Mouse (Mus musculus) megakaryocyte, embryonic 14.5 days (primary cell): Measurements from ENCODE around the gene Ptpn13. TPM values are rescaled to one million over a fixed set of nuclear protein-coding genes. Genes with fewer than 3 reads are reported as not detected.

Experiments
- H3K27me3 ChIP-seq: replicated peaks from 2 replicates; pipeline ENCODE3; 2012; ENCODE audit warnings: inconsistent platforms
- H3K36me3 ChIP-seq: replicated peaks from 2 replicates; pipeline ENCODE3; 2012; ENCODE audit warnings: low read length, inconsistent platforms, mixed read lengths
- H3K4me1 ChIP-seq: 2 replicates; pipeline ENCODE4 v1.6.1; 2012; ENCODE audit warnings: inconsistent platforms
- H3K4me3 ChIP-seq: replicated peaks from 2 replicates; pipeline ENCODE3; 2012; ENCODE audit warnings: moderate library complexity, mild to moderate bottlenecking, inconsistent platforms
- H3K9me3 ChIP-seq: 2 replicates; pipeline ENCODE4 v1.6.1; 2012; ENCODE audit warnings: inconsistent platforms
- FLI1 ChIP-seq: IDR thresholded peaks from 2 replicates; pipeline ENCODE4 v1.6.1; 2012; ENCODE audit warnings: low read length, inconsistent platforms, mixed read lengths
- GATA1 ChIP-seq: IDR thresholded peaks from 3 replicates; pipeline ENCODE4 v1.6.1; 2012; ENCODE audit warnings: mixed read lengths, low read length, inconsistent platforms, borderline replicate concordance
- polyA plus RNA-seq: library from polyadenylated mRNA; stranded (reverse); fragments of >175 nt; gene quantifications from 2 replicates; pipeline ENCODE4 v1.2.3, GENCODE M21; 2012; ENCODE audit warnings: low replicate concordance; ENCODE audit not compliant: insufficient read depth

Gene Ptpn13
- polyA plus RNA-seq, 1 experiment: 0.04 TPM

GRCm38 (mm10) chr5:103420568-103420967, 4.4 kb upstream of the Ptpn13 start:
- Histone ChIP-seq H3K9me3 (no peaks in the 10 kb centered on the region), H3K4me1 (peaks cover 17% of the 10 kb centered on the region), H3K4me3 (no peak overlapping the region), H3K27me3 (peaks cover 56% of the 10 kb centered on the region), H3K36me3 (no peaks in the 10 kb centered on the region)
- TF ChIP-seq GATA1 (no peak), FLI1 (no peak)

GRCm38 (mm10) chr5:103422609-103423008, 2.4 kb upstream of the Ptpn13 start:
- Histone ChIP-seq H3K4me3 (no peak overlapping the region), H3K27me3 (peaks cover 73% of the 10 kb centered on the region), H3K4me1 (peaks cover 23% of the 10 kb centered on the region), H3K36me3 (no peaks in the 10 kb centered on the region), H3K9me3 (no peaks in the 10 kb centered on the region)
- TF ChIP-seq GATA1 (no peak), FLI1 (no peak)

DNA sequence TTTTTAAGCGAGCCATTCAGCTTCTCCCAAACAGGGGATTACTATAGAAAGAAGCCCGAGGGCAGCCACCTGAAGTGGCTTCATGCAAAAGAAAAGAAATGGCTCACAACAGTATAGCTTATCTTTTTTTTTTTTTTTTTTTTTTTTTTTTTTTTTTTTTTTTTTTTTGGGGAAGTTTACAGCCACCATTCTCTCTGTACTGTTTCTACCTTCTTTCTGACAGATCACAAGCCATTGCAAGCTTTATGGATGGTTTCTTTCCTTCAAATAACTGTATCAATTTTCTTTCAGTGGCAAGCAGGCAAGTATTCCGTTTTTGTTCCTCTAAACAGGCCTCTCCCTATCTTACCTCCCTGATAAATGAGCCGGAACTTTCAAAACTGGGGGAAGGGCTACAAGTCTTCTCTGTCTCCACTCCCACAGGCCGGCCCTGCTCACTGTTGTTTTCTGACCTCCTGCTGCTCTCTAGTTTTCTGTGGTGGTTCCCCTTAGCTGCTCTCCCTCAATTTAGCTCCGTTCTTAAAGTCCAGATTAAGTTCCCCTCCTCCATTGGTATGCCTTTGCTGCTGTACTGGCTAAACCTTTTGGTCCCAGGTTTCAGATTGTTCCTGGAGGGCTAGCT, 1.6 kb upstream of the Ptpn13 start:
- H3K4me3 ChIP-seq: no peak overlapping the region
- peaks cover 23% of the 10 kb centered on the region for H3K4me1 ChIP-seq
- no peak for TF ChIP-seq FLI1
- no peak for TF ChIP-seq GATA1
- no peaks in the 10 kb centered on the region for H3K9me3 ChIP-seq
- H3K27me3 ChIP-seq: peaks cover 75% of the 10 kb centered on the region
- no peaks in the 10 kb centered on the region for H3K36me3 ChIP-seq

GRCm38 (mm10) chr5:103423927-103424315, 1.1 kb upstream of the Ptpn13 start:
- Histone ChIP-seq H3K27me3 (peaks cover 72% of the 10 kb centered on the region), H3K4me1 (peaks cover 23% of the 10 kb centered on the region), H3K9me3 (no peaks in the 10 kb centered on the region), H3K36me3 (no peaks in the 10 kb centered on the region), H3K4me3 (no peak overlapping the region)
- TF ChIP-seq GATA1: no peak
- TF ChIP-seq FLI1: no peak

DNA sequence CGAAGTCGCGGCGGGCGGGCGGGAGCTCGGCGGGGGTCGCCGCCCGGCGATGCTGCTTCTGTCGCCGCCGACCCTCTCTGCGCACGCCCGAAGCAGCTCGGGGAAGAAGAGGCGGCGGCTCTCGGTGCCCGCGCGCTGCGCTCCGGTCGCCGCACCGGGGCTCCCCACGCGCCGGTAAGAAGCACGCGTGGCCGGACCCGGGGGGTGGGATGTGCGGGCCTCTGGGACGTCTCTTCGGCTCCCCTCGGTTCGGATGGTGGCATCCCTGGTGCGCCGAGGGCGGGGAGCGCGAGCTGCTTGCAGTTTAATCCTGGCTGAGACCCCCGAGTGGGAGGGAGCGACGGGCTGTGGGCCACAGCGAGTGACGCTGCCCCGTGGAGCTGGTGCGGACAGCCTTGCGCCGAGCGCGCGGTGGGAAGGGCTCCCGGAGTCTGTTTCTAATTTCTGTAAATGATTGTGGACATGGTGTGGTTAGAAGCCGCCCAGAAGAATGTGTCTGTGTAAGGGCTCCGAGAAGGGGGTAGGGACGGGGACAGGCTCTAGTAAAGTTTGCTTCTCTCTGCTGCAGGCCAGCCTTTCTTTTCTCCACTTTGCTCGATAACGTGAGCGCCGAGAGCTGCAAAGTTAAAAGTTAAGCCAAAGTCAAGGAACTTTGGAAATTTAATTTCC, 505 bp downstream of the Ptpn13 start:
- peak overlapping the region; percentile 92 for H3K4me3 ChIP-seq
- peaks cover 23% of the 10 kb centered on the region for H3K4me1 ChIP-seq
- no peaks in the 10 kb centered on the region for H3K36me3 ChIP-seq
- H3K27me3 ChIP-seq: peaks cover 70% of the 10 kb centered on the region
- TF ChIP-seq GATA1 (no peak), FLI1 (no peak)
- no peaks in the 10 kb centered on the region for H3K9me3 ChIP-seq

DNA sequence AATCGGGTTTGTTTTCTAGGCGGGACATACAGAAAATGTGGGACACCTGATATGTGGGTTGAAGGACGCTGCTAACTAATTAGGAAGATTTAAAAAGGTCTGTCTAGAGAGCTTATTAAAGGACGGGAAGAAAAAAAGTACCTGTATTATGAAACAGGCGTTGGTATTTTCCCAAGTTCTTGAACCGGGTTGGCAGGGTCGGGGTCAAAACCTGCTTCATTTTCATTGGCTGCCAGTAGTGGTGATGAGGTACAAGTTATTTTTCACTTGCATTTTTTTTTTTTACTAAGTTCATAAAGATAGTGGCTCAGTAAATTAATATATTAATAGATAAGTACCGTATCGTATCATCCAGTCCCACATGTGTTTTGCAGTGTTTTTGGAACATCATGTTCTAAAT, 1.3 kb downstream of the Ptpn13 start:
- Histone ChIP-seq H3K36me3 (no peaks in the 10 kb centered on the region), H3K27me3 (peaks cover 67% of the 10 kb centered on the region), H3K4me3 (peak overlapping the region; percentile 92), H3K4me1 (peaks cover 23% of the 10 kb centered on the region), H3K9me3 (no peaks in the 10 kb centered on the region)
- TF ChIP-seq FLI1 (no peak), GATA1 (no peak)

DNA sequence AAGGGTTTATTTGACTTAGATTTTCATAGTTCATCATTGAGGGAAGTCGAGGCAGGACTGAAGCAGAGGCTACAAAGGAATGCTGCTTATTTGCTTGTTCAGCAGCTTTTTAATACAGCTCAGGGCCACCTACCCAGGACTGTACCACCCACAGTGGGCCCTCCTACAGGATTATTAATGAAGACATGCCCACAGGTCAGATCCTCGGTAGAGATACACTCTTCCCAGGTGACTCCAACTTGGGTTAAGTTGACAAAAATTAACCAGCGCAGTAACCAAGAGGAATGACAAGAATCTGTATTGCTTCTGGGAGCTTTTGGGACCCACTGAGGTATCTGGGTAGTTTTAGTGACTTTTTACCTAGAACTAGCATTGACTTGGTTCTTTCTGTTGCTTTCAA, 6.0 kb downstream of the Ptpn13 start:
- Histone ChIP-seq H3K4me3 (no peak overlapping the region), H3K9me3 (no peaks in the 10 kb centered on the region), H3K4me1 (peaks cover 2% of the 10 kb centered on the region), H3K36me3 (no peaks in the 10 kb centered on the region), H3K27me3 (peaks cover 34% of the 10 kb centered on the region)
- TF ChIP-seq FLI1 (no peak), GATA1 (no peak)

- Histone ChIP-seq H3K9me3 (no peaks in the 10 kb centered on the region), H3K4me1 (no peaks in the 10 kb centered on the region; the same call in 1 of the 2 replicates), H3K36me3 (no peaks in the 10 kb centered on the region), H3K27me3 (peaks cover 29% of the 10 kb centered on the region), H3K4me3 (no peak overlapping the region)
- TF ChIP-seq FLI1 (no peak), GATA1 (no peak)
These were observed 6.5 kb downstream of the Ptpn13 start for GRCm38 (mm10) chr5:103431479-103431878.

DNA sequence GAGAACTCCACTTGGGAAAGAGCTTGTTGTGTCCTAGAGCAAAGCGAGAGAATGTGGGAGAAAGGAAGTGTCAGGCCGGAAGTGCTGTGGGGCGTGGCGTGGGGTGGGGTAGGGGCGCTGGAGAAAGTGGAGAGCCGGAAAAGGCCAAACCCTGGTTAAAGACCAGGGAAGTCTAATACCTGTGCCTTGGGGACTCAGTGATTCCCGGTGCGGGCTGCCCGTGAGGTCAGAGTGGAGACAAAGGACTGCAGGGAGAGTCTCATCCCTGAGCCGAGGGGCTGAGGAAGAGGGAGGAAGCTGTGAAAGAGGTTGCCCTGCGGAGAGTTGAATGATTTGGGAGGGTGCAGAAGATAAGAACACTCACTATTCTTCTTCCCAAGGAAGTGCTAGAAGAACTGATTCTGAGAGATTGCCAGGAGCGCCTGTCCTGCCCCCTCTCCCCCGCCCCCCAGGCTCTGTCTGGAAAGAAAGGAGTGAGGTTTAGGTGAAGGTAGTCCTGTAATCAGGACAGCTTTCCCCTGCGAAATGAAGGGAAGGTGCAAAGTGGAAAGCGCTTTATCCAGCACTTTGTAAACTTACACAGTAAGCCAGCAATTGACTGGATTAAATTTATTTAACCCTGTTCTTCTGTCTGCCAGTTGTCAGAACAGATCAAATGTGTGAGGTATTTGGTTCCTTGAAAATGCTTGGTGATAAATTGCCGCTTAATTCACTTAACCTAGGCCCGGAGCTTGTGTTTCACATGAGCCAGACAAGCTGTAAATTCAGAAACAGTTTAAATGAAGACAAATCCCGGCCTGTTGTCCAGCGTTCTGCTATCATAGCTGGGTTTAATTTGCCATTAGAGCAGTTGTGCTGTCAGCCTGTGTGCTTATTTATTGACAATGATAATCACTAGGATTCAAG, 11.3 kb downstream of the Ptpn13 start:
- H3K4me3 ChIP-seq: no peak overlapping the region
- peaks cover 7% of the 10 kb centered on the region for H3K27me3 ChIP-seq
- H3K9me3 ChIP-seq: no peaks in the 10 kb centered on the region
- peaks cover 5% of the 10 kb centered on the region; the same call in 1 of the 2 replicates for H3K4me1 ChIP-seq
- no peak for TF ChIP-seq GATA1
- no peak for TF ChIP-seq FLI1
- no peaks in the 10 kb centered on the region for H3K36me3 ChIP-seq
